Mouse (Mus musculus): ENCODE results near the gene Bnip3. TPM values are rescaled to one million over a fixed set of nuclear protein-coding genes. Genes with fewer than 3 reads are reported as not detected.
A peak's percentile ranks its signal among the peaks of the same experiment; 100 is the strongest.

Gene Bnip3
- 3.8 and 4.7 TPM in 2 replicates for polyA plus RNA-seq (2012; rRNA removed)

GRCm38 (mm10) chr7:138909277-138910192 lies at the start of gene Bnip3:
Gene Bnip3 (minus strand): TSS chr7:138909519.
- H3K27me3 ChIP-seq (ENCODE audit: control insufficient read depth, insufficient read depth, low read length): no peaks in the 10 kb centered on the region
- peak; percentile 71 to 85 for DNase-seq (ENCODE audit: low read depth in 1 of 2, low spot score in 2 of 2)
- H3K36me3 ChIP-seq (ENCODE audit: control insufficient read depth, insufficient read depth, low read length): no peaks in the 10 kb centered on the region
- WGBS: under 1% methylated on average over 61 of the region's 66 CpGs
- 0 out of 2 replicates have a peak, but pooled peaks cover 5% of the 10 kb centered on the region for H3K4me1 ChIP-seq (ENCODE audit: control insufficient read depth, insufficient read depth, insufficient read length)
- peak within 1 kb of the TSS; percentile 75 for H3K4me3 ChIP-seq (ENCODE audit: extremely low read depth, insufficient read depth, insufficient read length)
- no peak for TF ChIP-seq CTCF (IDR thresholded peaks at IDR 0.05; ENCODE audit: extremely low read depth, insufficient read depth, insufficient read length, insufficient replicate concordance)
- TF ChIP-seq POLR2A (IDR thresholded peaks at IDR 0.05; ENCODE audit: low read depth, low read length): no peak; the same call in 1 of the 2 replicates
- 0 out of 2 replicates have a peak within 1 kb of the TSS, but pooled peaks have one; percentile 30 for H3K27ac ChIP-seq (ENCODE audit: insufficient read depth, low read length)

- H3K4me1 ChIP-seq (ENCODE audit: control insufficient read depth, insufficient read depth, insufficient read length): no peaks in the 10 kb centered on the region
- TF ChIP-seq CTCF (IDR thresholded peaks at IDR 0.05; ENCODE audit: extremely low read depth, insufficient read depth, insufficient read length, insufficient replicate concordance): no peak
- TF ChIP-seq POLR2A (IDR thresholded peaks at IDR 0.05; ENCODE audit: low read depth, low read length): no peak
- no peak for DNase-seq (ENCODE audit: low read depth in 1 of 2, low spot score in 2 of 2)
- 70% methylated on average over 6 of the region's 6 CpGs for WGBS
- no peak overlapping the region for H3K4me3 ChIP-seq (ENCODE audit: extremely low read depth, insufficient read depth, insufficient read length)
- H3K27me3 ChIP-seq (ENCODE audit: control insufficient read depth, insufficient read depth, low read length): no peaks in the 10 kb centered on the region
- H3K27ac ChIP-seq (ENCODE audit: insufficient read depth, low read length): no peak overlapping the region
- H3K36me3 ChIP-seq (ENCODE audit: control insufficient read depth, insufficient read depth, low read length): no peaks in the 10 kb centered on the region
Observed at GRCm38 (mm10) chr7:138957106-138957505, 47.8 kb upstream of the Bnip3 start.

GRCm38 (mm10) chr7:138955787-138956186 lies 46.5 kb upstream of the Bnip3 start:
- 87% methylated on average over 7 of the region's 7 CpGs for WGBS
- Histone ChIP-seq H3K27me3 (ENCODE audit: control insufficient read depth, insufficient read depth, low read length) (no peaks in the 10 kb centered on the region), H3K4me3 (ENCODE audit: extremely low read depth, insufficient read depth, insufficient read length) (no peak overlapping the region), H3K36me3 (ENCODE audit: control insufficient read depth, insufficient read depth, low read length) (no peaks in the 10 kb centered on the region), H3K4me1 (ENCODE audit: control insufficient read depth, insufficient read depth, insufficient read length) (no peaks in the 10 kb centered on the region), H3K27ac (ENCODE audit: insufficient read depth, low read length) (no peak overlapping the region)
- no peak for DNase-seq (ENCODE audit: low read depth in 1 of 2, low spot score in 2 of 2)
- TF ChIP-seq CTCF (IDR thresholded peaks at IDR 0.05; ENCODE audit: extremely low read depth, insufficient read depth, insufficient read length, insufficient replicate concordance) (no peak), POLR2A (IDR thresholded peaks at IDR 0.05; ENCODE audit: low read depth, low read length) (no peak)

- WGBS: 41% methylated on average over 8 of the region's 8 CpGs
- no peaks in the 10 kb centered on the region for H3K4me1 ChIP-seq (ENCODE audit: control insufficient read depth, insufficient read depth, insufficient read length)
- no peak overlapping the region for H3K4me3 ChIP-seq (ENCODE audit: extremely low read depth, insufficient read depth, insufficient read length)
- H3K27ac ChIP-seq (ENCODE audit: insufficient read depth, low read length): no peak overlapping the region
- H3K27me3 ChIP-seq (ENCODE audit: control insufficient read depth, insufficient read depth, low read length): no peaks in the 10 kb centered on the region
- no peaks in the 10 kb centered on the region for H3K36me3 ChIP-seq (ENCODE audit: control insufficient read depth, insufficient read depth, low read length)
- TF ChIP-seq POLR2A (IDR thresholded peaks at IDR 0.05; ENCODE audit: low read depth, low read length) (no peak), CTCF (IDR thresholded peaks at IDR 0.05; ENCODE audit: extremely low read depth, insufficient read depth, insufficient read length, insufficient replicate concordance) (no peak)
- no peak for DNase-seq (ENCODE audit: low read depth in 1 of 2, low spot score in 2 of 2)
Observed at GRCm38 (mm10) chr7:138948309-138948708, 39.0 kb upstream of the Bnip3 start.

- TF ChIP-seq POLR2A (IDR thresholded peaks at IDR 0.05; ENCODE audit: low read depth, low read length) (no peak), CTCF (IDR thresholded peaks at IDR 0.05; ENCODE audit: extremely low read depth, insufficient read depth, insufficient read length, insufficient replicate concordance) (no peak)
- peaks cover 1% of the 10 kb centered on the region; the same call in 1 of the 2 replicates for H3K27me3 ChIP-seq (ENCODE audit: control insufficient read depth, insufficient read depth, low read length)
- no peaks in the 10 kb centered on the region for H3K36me3 ChIP-seq (ENCODE audit: control insufficient read depth, insufficient read depth, low read length)
- WGBS: 78% methylated on average over 8 of the region's 8 CpGs
- H3K27ac ChIP-seq (ENCODE audit: insufficient read depth, low read length): no peak overlapping the region
- no peaks in the 10 kb centered on the region for H3K4me1 ChIP-seq (ENCODE audit: control insufficient read depth, insufficient read depth, insufficient read length)
- H3K4me3 ChIP-seq (ENCODE audit: extremely low read depth, insufficient read depth, insufficient read length): no peak overlapping the region
- DNase-seq (ENCODE audit: low read depth in 1 of 2, low spot score in 2 of 2): no peak
Observed at GRCm38 (mm10) chr7:138947741-138948140, 38.4 kb upstream of the Bnip3 start.

GRCm38 (mm10) chr7:138945668-138946067 lies 36.3 kb upstream of the Bnip3 start:
- WGBS: 71% methylated on average over 3 of the region's 3 CpGs
- TF ChIP-seq POLR2A (IDR thresholded peaks at IDR 0.05; ENCODE audit: low read depth, low read length) (no peak), CTCF (IDR thresholded peaks at IDR 0.05; ENCODE audit: extremely low read depth, insufficient read depth, insufficient read length, insufficient replicate concordance) (no peak)
- H3K27me3 ChIP-seq (ENCODE audit: control insufficient read depth, insufficient read depth, low read length): peaks cover 5% of the 10 kb centered on the region; the same call in 1 of the 2 replicates
- H3K27ac ChIP-seq (ENCODE audit: insufficient read depth, low read length): no peak overlapping the region
- H3K36me3 ChIP-seq (ENCODE audit: control insufficient read depth, insufficient read depth, low read length): no peaks in the 10 kb centered on the region
- no peak for DNase-seq (ENCODE audit: low read depth in 1 of 2, low spot score in 2 of 2)
- H3K4me1 ChIP-seq (ENCODE audit: control insufficient read depth, insufficient read depth, insufficient read length): no peaks in the 10 kb centered on the region
- no peak overlapping the region for H3K4me3 ChIP-seq (ENCODE audit: extremely low read depth, insufficient read depth, insufficient read length)

GRCm38 (mm10) chr7:138942301-138942700 lies 33.0 kb upstream of the Bnip3 start:
- no peak for TF ChIP-seq CTCF (IDR thresholded peaks at IDR 0.05; ENCODE audit: extremely low read depth, insufficient read depth, insufficient read length, insufficient replicate concordance)
- no peak overlapping the region for H3K4me3 ChIP-seq (ENCODE audit: extremely low read depth, insufficient read depth, insufficient read length)
- no peaks in the 10 kb centered on the region for H3K4me1 ChIP-seq (ENCODE audit: control insufficient read depth, insufficient read depth, insufficient read length)
- 87% methylated on average over 1 of the region's 1 CpGs for WGBS
- H3K27me3 ChIP-seq (ENCODE audit: control insufficient read depth, insufficient read depth, low read length): peaks cover 8% of the 10 kb centered on the region; the same call in 1 of the 2 replicates
- no peak for DNase-seq (ENCODE audit: low read depth in 1 of 2, low spot score in 2 of 2)
- H3K27ac ChIP-seq (ENCODE audit: insufficient read depth, low read length): no peak overlapping the region
- H3K36me3 ChIP-seq (ENCODE audit: control insufficient read depth, insufficient read depth, low read length): no peaks in the 10 kb centered on the region
